Comparison of ENCODE assay signal across 31 mouse cellular contexts in the genomic region with DNA sequence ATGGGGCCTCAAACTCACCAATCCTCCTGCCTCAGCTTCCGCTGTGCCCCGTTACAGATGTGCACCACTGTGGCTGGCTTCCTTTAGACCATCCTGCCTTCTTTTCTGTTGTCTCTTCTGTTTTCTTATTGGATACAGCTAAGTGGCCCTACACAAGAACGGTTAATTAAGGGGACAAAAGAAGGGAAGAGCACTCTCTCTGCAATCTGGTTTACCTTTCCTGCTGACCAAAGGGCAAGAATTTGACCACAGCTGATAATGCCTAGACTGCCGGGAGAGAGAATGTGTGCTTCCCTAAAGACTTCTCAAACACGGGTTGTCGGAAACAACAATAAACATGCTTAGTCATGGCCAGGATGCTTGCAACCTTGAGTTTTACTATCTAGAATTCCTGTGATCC.
"Had no signal": no experiment of that assay in that cellular context is flagged by ENCODE, and none has a peak within 500 bp of the region (broad histone marks: within the 10 kb centered on the region; RNA-seq: fewer than 3 reads in every experiment).

No protein-coding gene starts in this region.

- ATAC-seq: liver, embryonic 12.5 days; liver, postnatal 0 days; lung, postnatal 0 days; midbrain, embryonic 13.5 days; midbrain, embryonic 15.5 days; midbrain, embryonic 16.5 days had no signal

- H3K36me3 ChIP-seq: limb, embryonic 10.5 days; limb, embryonic 12.5 days; limb, embryonic 13.5 days; limb, embryonic 15.5 days; liver, embryonic 12.5 days; liver, embryonic 13.5 days; liver, embryonic 15.5 days; lung, embryonic 15.5 days; midbrain, embryonic 10.5 days; midbrain, embryonic 12.5 days; midbrain, embryonic 13.5 days; midbrain, embryonic 15.5 days had no signal

- DNase-seq: left cerebral cortex, postnatal 4 days; liver; liver, embryonic 13.5 days; liver, postnatal 0 days; lung, adult 18-20 months; lung, adult 2 months; lung, embryonic 14.5 days; lung, postnatal 10 days; lung, postnatal 14 days; lung, postnatal 36 days; lung, postnatal 4 days; midbrain, embryonic 14.5 days had no signal

- H3K4me2 ChIP-seq: limb, embryonic 12.5 days; limb, embryonic 13.5 days; limb, embryonic 15.5 days; liver, embryonic 11.5 days; liver, embryonic 12.5 days; liver, embryonic 13.5 days; liver, embryonic 15.5 days; lung, embryonic 14.5 days; lung, embryonic 15.5 days; midbrain, embryonic 11.5 days; midbrain, embryonic 12.5 days; midbrain, embryonic 13.5 days; midbrain, embryonic 15.5 days had no signal

- H3K9me3 ChIP-seq: limb, embryonic 10.5 days; limb, embryonic 12.5 days; limb, embryonic 13.5 days; limb, embryonic 15.5 days; liver, embryonic 12.5 days; liver, embryonic 13.5 days; liver, embryonic 15.5 days; lung, embryonic 15.5 days; megakaryocyte, embryonic 14.5 days; midbrain, embryonic 10.5 days; midbrain, embryonic 12.5 days; midbrain, embryonic 13.5 days; midbrain, embryonic 15.5 days had no signal

- H3K4me1 ChIP-seq: liver, embryonic 13.5 days; midbrain, embryonic 12.5 days; midbrain, embryonic 13.5 days; midbrain, embryonic 15.5 days had no signal

- H3K27ac ChIP-seq: limb, embryonic 10.5 days; limb, embryonic 12.5 days; limb, embryonic 13.5 days; limb, embryonic 15.5 days; liver, embryonic 12.5 days; liver, embryonic 13.5 days; liver, embryonic 14.5 days; liver, embryonic 15.5 days; lung, embryonic 15.5 days; macrophage; midbrain, embryonic 10.5 days; midbrain, embryonic 12.5 days; midbrain, embryonic 13.5 days; midbrain, embryonic 15.5 days had no signal

- H3K27me3 ChIP-seq: limb, embryonic 12.5 days; limb, embryonic 13.5 days; limb, embryonic 15.5 days; liver, embryonic 12.5 days; liver, embryonic 13.5 days; liver, embryonic 15.5 days; lung, embryonic 15.5 days; midbrain, embryonic 12.5 days; midbrain, embryonic 13.5 days; midbrain, embryonic 15.5 days had no signal

- H3K9ac ChIP-seq: limb, embryonic 12.5 days; limb, embryonic 13.5 days; limb, embryonic 15.5 days; liver, embryonic 12.5 days; liver, embryonic 13.5 days; liver, embryonic 14.5 days; liver, embryonic 15.5 days; liver, postnatal 0 days; lung, embryonic 14.5 days; lung, embryonic 15.5 days; midbrain, embryonic 12.5 days; midbrain, embryonic 13.5 days; midbrain, embryonic 15.5 days had no signal

- H3K4me3 ChIP-seq: limb, embryonic 10.5 days; limb, embryonic 12.5 days; limb, embryonic 13.5 days; limb, embryonic 15.5 days; liver, embryonic 12.5 days; liver, embryonic 13.5 days; liver, embryonic 15.5 days; lung, embryonic 15.5 days; megakaryocyte, embryonic 14.5 days; midbrain, embryonic 10.5 days; midbrain, embryonic 12.5 days; midbrain, embryonic 13.5 days; midbrain, embryonic 15.5 days; myocyte had no signal
